Mouse (Mus musculus): Measurements from ENCODE around the gene Auh.

The Auh gene

DNA sequence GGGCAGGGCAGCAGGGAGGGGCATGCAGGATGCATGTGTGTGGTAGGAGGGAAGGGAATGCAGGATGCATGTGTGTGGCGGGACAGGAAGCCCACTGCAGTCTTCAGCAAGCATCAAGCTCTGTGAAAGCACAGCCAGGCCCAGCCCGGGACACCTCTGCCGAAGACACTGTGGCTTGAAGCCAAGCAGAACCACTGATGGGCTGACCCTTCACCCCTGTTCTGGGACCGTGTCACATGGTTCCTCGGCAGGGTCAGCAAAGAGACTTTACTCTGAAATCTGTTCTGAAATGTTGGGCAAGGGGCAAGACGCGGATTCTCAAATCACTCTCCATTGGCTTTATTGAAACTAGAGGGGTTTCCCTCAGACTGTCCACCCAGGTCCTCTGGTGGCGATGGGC is 94.9 kb downstream of the Auh start:
- DNase-seq (ENCODE audit: low spot score in 2 of 2), result no peak

DNA sequence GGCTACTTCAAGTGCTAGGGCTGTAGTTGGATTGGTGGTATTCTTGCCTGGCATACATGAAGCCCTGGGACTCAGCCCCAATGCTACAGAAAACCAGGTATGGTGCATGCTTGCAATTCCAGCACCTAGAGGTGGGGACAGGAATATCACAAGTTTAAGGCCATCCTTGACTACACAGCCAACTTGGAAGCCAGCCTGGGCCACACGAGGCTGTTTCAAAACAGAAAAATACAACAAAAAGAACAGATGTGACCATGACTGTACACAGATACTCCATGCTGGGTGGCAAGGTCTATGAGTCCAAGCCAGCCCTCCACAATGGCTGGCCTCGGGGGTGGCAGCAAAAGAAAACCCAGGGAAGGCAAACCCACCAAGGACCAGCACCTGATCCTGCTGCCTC is 95.7 kb downstream of the Auh start:
- DNase-seq (ENCODE audit: low spot score in 2 of 2), result no peak

DNA sequence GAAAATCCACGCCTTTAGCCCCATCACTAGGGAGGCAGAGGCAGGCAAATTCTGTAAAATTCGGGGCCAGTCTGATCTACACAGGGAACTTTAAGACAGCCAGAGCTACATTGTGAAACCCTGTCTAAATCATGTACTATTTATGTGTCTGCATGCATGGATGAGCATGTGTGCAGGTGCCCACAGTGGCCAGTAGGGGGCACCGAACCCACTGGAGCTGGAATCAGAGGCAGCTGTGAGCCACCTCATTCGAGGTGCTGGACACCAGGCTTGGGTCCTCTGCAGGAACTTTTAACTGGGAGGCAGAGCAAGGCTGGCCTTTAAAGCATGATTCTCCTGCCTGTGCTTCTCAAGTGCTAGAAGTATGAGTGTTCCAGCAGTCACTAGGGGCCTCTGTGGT is 96.3 kb downstream of the Auh start:
- no peak for DNase-seq (ENCODE audit: low spot score in 2 of 2)

DNA sequence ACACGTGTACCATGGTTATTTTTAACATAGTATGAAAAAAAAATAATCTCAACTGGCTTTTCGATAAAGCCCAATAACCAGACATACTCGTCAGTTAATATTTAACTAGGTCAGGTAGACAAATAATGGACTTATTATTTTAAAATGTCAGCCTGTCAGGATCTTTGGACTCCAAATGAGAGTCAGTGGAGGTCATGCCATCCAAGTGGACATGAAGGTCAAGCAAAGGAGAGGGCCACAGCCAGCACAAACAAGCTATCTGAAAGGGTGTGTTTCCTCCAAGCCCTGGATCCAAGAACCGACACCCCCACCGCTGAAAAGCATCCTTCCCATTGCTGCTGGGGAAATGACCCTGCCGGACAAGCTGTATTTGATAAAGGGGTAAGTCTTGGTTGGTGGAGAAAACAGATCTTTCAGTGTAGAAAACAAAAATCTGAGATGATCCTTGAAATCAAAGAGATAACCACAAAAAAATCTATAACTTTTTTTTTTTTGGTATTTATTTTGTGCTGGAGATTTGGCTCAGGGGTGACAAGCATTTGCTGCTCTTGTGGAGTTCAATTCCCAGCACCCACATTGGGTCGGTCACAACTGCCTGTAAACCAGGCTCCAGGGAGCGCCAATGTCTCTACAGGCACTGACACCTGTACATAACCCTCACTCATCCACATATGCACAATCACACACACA is 96.9 kb downstream of the Auh start:
- no peak for DNase-seq (ENCODE audit: low spot score in 2 of 2)

DNA sequence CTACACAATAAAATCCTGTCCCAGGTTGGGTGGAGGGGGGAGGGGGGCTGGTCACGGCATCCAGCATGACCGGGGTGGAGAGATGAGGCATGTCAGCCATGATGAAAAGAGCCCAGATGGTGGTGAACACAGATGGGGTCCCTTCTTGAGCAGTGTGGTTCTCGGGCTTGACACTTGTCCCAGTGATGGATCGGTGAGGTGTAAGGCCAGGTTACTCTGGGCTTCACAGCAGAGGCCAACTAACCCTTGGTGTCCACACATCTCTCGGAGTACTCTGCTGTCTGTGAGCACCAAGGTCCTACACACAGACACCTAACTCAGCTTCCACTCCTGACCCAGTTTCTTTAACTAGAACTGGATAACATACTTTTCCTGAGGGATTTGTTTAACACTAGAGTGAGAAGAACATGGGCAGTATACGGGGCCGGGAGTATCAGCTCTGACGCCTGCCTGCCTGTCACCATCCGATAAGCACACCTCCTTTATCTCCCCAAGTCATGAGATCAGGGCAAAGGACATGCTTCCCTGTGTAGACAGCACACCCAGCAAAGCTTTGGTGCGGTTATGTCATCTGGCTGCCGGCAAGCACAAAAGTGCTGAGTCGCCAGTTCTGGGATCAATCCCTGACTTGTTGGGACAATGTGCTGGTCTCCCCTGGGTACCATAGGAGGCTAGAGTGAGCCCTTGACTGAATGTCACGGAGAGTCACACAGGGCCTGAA is 98.3 kb downstream of the Auh start:
- no peak for DNase-seq (ENCODE audit: low spot score in 2 of 2)

DNA sequence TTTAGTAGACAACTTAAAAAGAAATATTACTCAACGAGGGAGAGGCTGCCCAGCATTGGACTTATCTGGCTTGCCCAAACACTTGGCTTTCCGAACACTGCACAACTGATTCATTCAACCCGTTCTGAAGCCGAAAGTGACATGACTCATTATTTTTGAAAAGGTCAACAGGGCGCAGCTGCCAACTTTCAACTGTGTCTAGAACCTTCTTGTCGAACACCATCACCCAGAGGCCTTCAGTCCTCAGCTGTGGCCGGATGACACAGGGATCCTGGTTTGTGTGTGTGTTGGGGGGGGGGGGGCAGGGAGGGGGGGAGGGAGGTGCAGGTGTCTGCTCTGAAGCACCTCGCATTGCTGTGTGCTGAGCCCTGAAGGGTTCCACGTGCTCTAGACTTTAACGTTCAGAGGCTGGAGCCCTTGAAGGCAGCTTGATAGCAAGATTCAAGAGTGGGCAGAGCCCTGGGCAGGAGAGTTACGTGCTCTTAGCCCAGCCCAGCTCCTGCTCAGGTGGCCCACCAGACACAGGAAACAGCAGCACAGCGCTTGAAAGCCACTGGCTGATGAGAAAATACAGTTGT is 100.4 kb downstream of the Auh start:
- DNase-seq (ENCODE audit: low spot score in 2 of 2), result no peak

DNA sequence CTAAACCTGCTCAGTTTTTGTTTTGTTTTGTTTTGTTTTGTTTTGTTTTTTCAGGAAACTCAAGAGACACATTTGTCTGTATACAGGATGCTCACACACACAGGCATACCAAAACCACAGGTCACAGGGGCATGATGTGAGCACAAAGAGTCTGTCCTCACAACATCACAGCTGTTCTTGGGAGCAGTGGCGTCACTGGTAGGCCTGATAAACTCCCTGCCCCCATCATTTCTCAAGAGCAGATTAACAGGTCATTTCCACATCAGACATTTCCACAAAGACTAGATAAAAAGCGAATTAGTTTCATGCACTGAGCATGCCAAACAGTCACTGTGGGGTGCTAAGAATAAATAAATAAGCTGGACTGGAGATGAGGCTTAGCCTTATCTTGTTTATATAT is 101.3 kb downstream of the Auh start:
- no peak for DNase-seq (ENCODE audit: low spot score in 2 of 2)

DNA sequence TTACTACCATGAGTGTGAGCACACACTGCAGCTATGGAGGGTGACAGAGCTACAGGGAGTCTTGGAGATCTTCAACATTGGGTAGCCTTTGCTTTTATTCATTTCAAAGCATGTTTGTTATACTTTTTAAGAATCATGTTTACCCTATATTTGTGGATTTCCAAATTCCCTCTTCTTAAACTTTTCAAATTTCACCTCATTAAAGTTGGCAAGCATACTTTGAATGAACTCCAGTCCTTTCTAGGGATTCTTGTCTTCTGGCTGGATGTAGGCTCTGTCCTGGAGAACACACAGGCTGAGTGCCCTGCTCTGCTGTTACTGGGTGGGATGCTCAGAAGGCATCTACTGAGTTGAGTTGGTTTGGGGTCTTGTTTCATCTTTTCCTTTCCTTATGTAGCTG is 102.8 kb downstream of the Auh start:
- no peak for DNase-seq (ENCODE audit: low spot score in 2 of 2)

DNA sequence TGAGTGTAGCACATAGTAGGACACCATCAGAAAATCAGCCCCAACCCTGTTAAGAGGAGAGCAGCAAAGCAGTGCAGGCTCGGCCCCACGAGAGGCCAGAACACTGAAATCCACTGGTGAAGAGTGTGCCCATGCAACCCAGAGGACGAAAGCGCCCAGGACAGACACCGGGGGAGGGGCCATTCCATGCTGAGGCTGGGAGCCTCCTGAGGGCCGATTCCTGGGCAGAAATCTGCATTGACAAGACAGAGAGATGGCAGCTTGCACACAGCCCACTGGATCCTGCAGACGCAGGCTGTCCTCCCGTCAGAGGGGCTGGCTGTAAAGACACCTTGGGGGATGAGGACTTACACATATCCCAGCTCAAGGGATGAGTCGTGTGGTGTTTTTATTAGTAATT is 104.7 kb downstream of the Auh start:
- DNase-seq (ENCODE audit: low spot score in 2 of 2), result no peak

DNA sequence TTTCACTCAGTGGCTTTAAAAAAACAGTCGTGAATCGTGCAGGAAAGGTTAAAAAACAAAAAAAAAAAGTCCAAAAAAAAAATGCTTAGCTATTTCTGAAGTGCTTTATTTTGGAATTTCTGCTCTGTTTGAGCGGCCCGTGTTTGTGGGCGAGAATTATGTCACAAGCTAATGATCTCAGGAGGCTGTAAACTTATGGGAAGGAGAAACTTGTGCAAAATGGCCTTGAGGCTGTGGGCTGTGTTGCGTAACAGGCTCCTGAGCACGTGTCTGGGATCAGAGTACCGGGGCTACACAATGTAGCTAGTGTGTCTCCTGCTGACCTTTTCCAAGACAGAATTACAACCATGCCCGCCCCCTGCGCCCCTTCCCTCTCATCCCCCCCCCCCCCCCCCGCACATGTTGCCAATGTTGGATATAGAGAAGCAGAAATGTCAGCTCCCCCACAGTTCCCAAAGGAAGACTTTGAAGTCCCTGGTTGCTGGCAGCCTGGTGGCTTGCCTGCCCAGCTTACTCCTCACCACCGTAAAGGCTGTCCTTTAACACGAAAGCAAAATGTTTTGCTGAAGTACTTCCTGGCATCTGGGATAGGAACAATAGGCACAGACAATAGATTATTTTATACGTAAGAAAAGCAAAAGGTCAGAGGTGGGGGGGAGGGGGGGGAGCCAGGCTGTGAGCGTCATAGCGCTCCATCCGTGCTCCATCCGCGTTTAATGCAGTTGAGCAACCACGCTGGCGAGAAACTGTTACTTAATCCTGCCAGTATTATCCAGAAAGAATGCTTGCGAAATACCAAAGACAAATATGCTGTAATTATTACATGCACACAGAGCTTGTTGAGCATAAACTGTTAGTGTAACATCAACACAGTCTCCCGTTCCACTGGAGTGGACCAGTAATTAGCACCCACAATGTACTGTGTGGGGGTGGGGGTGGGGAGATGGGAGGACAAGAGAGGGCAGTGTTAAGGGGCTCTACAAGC is 107.0 kb downstream of the Auh start:
- DNase-seq (ENCODE audit: low spot score in 2 of 2), result peak; percentile 32 to 42

DNA sequence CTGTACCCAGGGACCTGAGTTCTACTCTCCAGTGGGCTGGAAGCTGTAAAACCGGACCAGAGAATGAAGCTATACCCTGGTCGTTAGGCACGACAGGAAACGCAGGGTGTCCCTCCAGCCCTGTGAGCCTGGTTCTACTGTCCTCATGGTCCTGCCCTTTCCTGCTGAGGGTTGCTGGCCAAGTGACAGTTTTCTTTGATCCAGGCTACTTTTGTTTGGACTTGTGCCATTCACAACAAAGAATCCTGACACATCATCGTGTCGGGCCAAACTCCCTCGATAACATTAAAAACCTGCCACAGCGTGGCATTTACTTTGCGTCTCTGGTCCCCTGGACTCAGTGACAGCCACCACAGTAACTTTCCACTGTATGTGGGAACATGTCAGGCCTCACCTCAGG is 107.9 kb downstream of the Auh start:
- no peak for DNase-seq (ENCODE audit: low spot score in 2 of 2)

DNA sequence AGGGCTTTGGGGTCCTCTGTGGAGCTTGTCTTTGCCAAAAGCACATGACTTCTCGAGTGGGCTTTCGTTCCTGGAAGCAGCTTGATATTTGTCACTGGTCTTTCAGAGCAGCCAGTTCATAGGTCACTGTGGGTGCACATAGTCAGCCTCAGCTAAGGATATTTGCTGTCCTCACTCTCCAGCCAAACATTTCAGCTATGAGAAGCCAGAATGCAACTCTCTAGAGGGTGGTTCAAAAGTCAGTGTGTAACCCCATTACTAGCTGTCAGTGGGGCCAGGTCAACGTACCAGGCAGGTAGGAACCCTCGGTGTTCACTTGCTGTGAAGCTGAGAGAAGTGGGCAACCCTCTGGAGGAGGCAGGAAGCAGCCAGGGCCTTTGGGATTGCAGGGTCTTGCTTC is 109.6 kb downstream of the Auh start:
- no peak for DNase-seq (ENCODE audit: low spot score in 2 of 2)

DNA sequence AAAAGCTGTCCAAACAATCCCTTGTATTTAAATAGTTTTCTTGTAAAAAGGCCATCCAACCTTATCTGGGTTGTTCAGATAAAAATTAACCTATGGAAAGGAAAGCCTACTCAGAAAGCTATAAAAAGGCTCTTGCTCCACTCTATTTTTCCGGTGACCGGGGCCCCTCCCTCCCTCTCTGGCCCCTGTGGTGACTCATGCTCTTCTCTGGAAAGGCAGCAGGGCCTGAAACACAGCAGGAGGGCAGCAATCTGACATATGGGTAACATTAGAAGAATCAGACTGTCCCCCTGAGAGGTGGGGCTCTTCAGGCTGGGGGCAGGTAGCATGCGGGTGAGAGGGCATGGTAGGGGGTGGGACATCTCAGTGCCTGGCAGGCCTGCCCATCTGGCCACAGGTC is 110.7 kb downstream of the Auh start:
- peak in 1 of 2 experiments; percentile 16 for DNase-seq (ENCODE audit: low spot score in 2 of 2)

DNA sequence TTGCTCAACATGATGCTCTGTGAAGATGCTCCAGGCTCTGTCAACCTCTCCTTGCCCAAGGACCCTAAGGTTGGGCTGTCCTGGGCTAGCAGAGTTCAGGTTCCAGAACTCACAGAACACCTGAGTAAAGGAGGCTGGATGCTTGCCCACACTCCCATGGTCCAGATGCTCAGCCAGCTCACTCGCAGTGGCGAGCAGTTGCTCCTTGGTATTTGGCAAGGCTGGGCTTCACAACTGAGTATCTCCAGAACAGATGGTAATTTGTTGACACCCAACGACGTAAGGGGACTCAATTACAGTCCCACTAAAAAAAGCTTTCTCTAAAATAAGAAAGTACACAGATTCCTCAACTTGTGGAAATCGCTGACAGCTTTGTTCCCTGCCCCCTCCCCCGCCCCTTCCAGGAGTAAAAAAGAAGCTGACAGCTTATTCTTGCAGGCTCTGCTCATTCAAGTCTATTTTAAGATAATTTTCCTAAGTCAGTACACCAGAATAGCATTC is 111.4 kb downstream of the Auh start:
- peak; percentile 74 to 84 for DNase-seq (ENCODE audit: low spot score in 2 of 2)

DNA sequence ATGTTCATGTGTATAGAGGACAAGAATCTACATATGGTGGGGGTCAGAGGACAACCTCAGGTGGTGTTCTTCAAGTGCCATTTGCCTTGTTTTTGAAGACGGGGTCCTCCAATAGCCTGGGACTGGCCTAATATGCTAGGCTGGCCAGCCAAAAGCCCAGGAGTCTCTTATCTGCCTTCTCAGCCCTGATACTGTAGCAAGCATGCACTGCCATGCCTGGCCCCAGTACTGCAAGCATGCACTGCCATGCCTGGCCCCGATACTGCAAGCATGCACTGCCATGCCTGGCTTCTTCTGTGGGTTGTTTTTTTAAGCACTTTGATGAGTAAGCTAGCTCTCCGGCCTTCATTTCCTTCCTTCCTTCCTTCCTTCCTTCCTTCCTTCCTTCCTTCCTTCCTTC is 115.7 kb downstream of the Auh start:
- DNase-seq (ENCODE audit: low spot score in 2 of 2), result no peak

DNA sequence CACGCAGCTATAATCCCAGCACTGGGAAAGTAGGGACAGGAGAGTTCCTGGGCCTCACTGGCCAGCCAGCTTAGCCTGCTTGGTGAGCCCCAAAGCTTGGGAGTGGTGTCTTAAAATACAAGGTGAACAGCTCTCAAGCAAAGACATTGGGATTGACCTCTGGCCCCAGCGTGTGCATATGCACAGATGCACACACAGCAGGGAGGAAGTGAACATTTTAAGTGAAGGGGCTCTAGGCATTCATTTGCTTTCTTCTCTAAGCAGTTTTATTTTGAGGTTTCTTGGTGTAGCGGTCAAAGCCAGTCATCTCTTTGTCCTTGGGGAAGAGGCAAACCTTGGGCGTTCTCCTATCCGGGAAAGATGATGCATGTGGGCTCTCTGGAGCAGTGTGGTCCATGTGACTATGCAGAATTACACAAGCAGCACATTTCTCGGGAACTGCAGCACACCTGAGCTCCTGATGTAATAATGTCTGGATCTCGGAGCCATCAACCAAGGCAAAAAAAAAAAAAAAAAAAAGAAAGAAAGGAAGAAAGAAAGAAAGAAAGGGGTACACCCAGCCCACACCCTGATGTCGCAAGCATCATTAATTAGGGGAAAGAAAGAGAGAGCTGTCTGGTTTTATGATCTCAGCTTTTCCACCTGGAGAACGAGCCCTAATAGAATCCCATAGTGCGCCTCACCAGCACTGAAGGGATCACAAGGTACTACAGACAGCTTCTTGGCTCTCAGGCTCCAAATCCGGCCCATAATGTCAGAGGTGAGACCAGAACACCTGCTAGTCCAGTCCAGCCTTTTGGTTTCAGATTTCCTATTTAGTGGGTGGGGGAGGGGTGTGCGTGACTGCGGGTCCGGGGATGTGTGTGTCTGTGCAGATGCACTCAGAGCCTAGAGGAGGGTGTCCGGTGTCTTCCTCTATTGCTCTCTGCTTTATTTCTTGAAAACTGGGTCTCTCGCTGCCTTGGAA is 116.6 kb downstream of the Auh start:
- DNase-seq (ENCODE audit: low spot score in 2 of 2), result no peak

DNA sequence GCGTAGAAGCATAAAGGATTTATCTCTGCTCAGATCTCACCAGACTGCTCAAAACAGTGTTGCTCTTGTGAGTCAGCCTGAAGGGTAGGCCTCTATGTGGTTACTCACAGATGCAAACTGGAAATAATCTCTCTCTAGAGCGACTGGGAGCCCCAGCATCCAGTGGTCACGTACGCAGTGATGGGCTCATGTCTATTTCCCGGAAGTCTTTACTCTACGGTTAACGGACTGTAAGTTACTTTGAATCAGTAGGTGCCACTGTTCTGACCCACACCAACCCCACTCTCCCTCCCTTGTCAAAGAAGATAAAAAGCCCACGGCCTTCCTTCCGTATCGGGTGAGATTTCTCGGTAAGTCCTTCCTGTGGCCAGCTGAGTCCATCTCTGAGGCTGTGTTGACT is 121.8 kb downstream of the Auh start:
- DNase-seq (ENCODE audit: low spot score in 2 of 2), result no peak

DNA sequence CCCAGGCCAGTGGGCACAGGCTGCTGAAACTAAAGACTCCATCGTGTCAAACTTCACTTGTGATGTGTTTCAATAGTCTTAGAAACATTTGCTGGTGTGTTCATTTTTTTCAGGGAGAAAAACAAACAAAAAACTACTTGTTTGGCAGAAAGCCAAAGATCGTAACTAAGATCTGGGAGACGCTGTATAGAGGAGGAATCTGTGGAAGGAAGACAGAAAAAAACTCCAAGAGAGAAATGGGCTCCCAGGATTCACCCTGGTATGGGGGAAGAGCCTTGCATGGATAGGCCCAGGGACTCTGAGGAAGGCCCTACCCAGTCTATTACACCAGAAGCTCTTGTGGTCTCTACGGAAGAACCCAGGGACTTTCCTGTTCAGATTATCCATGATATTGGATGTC is 123.5 kb downstream of the Auh start:
- DNase-seq (ENCODE audit: low spot score in 2 of 2), result no peak

DNA sequence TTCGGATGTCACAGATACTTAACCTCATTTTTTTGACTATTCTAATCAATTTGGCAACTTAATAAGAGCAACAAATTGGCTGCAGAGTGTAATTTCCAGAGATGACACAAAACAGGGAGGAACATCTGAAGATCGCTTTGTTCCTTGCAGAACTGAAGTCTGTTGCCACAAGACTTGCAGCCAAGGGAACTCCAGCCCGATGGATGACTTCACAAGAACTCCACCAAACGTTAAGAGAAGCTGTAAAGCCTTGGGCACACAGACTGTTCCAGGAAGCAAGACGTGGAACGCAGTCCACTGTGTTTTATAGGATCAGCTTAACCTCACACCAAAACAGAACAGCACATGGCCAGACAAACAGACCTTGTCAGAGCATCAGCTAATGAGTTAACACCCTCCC is 123.9 kb downstream of the Auh start:
- no peak for DNase-seq (ENCODE audit: low spot score in 2 of 2)

DNA sequence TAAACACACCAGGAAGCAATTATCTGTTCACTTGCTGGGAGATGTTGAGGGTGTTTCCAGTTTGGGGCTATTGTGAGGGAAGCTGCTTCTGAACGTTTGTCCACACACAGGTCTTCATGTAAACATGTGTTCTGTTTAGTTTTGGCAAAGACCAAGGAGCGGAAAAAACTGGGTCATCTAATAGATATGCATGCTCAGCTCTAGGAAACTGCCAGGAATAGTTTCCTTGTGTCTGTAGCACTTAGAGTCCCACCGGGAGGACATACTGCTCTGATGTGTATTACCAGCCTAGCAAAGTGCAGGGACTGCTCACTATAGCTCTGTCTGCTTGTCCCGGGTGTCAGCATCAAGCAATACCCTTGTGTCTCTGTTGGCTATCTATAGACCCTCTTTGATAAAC is 127.0 kb downstream of the Auh start:
- no peak for DNase-seq (ENCODE audit: low spot score in 2 of 2)

All from right cerebral cortex, adult 2 months (tissue).